Mouse (Mus musculus) hematopoietic stem cell, adult 5-6 weeks (primary cell): ENCODE data around the gene Vps33a. TPM values are rescaled to one million over a fixed set of nuclear protein-coding genes. Genes with fewer than 3 reads are reported as not detected.

Source experiments
- ATAC-seq, 2 experiments: fragments of 125-278 bp in 1 of 2; replicated peaks in 1 of 2; 2 replicates each; pipeline ENCODE4 v1.8.0; 2016 to 2017; ENCODE audit warnings: inconsistent platforms in 2 of 2, mild to moderate bottlenecking in 2 of 2, moderate number of reproducible peaks in 2 of 2, low read depth in 1 of 2, moderate TSS enrichment in 1 of 2; ENCODE audit not compliant: low FRiP score in 2 of 2, poor library complexity in 2 of 2, severe bottlenecking in 2 of 2, insufficient read depth in 1 of 2, low TSS enrichment in 1 of 2
- total RNA-seq: library from RNA; stranded (forward); fragments of 172-1452, 232-1000 nt; gene quantifications from 2 replicates; pipeline ENCODE4 v1.2.3, GENCODE M21; 2017

Gene Vps33a
- total RNA-seq = 19.9 and 21.8 TPM in 2 replicates

DNA sequence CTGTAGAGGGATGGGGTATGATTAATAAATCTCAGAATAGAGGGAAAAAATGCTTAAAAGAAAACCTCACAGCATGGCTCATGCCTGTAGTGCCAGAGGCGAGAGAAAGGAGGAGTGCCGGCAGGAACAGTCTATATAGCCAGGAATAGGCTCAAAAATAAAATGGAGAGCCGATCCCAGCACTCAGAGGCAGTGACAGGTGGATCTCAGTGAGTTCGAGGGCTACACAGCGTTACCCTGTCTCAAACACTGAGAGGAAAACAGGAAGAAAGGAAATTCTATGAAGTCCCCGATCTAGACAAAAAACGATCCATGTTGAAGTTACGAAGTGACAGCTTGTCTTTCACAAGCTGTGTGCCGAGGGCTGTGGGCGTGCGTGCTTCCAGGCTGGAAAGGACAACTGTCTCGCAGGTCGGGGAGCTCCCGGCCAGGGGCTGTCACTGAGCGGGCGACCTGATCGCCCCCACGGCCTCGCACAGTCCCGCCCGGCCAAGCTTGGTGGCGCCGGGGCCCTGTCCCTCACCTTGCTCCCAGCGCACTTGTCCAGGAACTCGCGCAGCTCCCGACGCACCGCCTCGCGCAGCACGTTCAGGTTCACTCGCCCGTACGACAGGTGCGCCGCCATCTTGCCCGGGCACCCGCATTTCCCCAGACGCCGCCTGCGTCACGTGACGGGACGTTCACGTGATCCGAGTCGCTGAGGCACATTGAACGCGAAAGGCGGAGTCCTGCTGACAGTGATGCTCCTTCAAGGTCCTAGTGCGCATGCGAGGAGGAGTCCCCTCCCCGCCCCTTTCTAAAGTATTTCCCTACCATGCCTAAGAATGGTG lies at the start of gene Vps33a:
Vps33a (minus strand) TSS at position 682 of the 830 bp plus-strand sequence.
- peak; percentile 93 to 97 for ATAC-seq

DNA sequence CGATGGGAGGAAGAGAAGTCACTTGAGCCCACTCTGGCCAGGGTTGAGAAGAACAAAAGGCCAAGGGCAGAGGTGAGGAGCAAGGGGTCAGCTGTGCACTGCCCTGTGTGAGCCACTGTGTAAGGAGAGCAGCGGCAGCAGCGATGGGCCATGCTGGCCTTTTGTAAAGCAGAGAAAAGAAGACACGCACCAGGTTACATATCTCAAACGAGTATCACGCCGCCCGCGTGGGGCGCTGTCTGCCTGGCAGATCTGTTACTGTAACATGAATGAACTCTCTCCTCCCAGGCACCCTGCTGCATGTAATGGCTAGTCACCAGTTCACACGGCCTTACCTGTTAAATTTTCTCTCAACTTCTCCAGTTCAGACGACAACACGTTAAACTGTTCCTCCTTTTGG lies 49.6 kb upstream of the Vps33a start:
- ATAC-seq = no peak

DNA sequence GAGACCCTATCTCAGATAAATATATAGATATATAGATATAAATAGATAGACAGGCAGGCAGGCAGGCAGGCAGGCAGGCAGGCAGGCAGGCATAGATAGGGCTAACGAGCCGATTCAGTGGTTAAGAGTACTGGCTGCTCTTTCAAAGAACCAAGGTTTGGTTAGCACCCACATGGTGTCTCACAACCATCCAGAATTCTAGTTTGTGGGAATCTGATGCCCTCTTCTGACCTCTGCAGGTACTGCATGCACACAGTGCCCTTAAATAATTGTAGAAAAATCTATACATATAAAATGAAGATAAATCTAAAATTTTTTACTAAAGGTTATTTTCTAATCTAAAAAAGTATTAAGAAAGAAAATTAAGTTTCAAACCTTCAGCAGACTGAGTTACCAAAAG lies 45.7 kb upstream of the Vps33a start:
- no peak for ATAC-seq

DNA sequence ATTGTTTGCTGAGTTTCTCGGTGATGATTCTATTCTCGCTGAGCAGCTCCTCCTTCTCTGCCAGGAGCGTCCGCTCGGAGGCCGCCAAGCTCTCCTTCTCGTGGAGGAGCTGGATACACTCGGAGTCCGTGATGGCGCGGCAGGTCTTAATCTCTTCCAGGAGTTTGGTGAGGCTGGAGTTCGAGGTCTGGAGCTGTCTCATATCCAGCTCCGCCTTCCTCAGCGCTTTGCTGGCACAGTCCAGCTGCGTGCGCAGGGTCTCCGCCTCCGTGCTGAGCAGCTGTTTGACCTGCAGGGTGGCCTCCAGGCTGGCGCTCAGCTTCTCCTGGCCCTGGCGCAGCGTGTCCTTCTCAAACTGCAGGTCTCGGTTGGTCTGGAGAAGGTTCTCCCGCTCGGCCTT lies 41.4 kb upstream of the Vps33a start:
- no peak for ATAC-seq

DNA sequence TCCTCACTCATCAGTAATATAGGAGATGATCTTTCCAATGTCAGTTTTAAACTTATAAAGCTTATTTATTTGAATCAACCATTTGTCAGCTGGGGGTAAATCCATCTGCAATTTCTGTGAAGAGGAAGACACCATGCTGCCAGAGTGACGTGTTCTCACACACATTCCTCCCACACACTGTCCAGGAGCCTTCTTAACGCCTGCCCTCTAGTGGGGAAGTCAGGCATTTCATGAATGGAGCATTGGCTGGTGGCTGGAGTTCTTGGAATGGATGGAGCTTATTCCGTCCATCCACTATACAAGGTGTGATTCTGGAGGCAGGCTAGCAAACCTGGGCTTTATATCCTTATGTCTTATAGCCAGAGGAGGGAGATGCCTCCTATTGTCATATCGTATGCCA lies 37.0 kb upstream of the Vps33a start:
- ATAC-seq = peak; percentile 43 to 67; a peak in 1 of 4 replicates

DNA sequence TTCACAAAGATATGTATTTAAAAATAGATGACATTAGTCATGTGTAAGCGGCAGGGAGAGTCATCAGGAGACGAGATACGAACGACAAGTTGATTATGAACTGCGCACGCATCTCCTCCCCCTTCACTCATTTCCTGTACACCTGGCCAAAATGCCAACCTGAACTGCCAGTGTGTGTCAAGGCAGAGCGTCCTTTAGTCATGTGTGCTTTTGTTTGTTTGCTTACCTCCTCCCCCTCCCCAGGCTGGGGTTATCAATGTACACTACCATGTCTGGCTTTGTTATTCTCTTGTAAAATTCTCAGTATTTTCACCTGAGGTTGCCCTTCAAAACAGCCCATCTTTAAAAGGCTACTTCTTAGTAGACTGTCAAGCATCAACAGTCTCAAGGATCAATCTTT lies 36.6 kb upstream of the Vps33a start:
- ATAC-seq = no peak

DNA sequence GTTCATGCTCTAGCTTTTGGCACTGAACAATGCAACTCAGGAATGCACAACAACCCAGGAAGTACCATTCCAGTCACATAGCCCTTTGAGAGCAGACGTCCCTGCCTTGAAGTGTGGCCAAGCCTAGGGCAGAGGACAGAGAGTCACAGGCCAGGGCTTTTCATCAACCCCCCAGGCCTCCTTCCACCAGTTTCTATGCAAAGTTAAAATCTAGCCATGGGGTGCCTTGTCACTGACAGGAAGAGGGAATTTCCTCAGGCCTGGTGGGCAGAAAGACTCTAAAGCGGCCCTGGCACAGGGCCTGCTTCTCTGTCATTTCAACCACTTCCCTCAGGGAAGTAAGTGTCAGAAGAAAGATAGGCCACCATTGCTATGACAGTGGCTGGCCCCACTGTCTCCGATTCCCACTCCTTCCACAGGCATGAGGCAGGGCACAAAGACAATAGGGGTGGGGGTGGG lies 34.4 kb upstream of the Vps33a start:
- 0 out of 4 replicates have a peak, but pooled peaks of 1 of the 2 experiments have one; percentile 7 for ATAC-seq

DNA sequence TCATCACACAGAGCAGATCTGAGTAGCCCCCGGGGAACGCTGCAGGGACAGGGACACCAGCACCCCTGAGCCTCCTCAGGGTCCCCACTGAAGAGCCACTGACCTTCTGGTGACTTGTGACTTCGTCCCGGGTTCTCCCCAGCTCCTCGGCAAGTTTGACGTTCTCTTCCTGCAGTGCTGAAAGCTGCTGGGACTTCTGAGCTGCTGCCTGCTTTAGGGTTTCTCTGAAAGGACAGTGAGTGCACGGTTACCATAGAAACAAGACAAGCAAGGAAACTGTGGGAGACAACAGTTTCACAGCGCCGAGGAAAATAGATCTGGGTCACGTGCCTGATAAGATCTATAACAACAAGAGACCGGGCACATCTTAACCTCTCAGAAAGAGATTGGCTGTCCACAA lies 30.7 kb upstream of the Vps33a start:
- ATAC-seq = no peak

DNA sequence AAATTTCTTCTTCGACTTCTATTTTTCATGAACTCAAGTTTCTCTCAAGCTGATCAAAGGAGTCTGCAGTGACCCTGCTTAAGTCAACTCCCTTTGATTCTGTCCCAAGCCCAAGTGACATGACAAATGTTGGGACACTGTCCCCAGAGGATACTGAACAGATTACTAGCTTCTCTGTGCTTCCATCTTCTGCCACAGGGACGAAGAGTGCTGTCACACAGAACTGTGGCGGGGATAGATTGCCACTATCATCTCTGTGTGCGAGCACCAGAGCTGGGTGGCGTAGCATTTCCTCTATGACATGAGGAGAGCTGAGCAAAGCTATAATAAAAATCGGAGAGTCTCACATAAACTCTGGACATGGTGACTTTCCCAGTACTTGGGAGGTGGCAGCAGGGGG lies 29.3 kb upstream of the Vps33a start:
- no peak for ATAC-seq

DNA sequence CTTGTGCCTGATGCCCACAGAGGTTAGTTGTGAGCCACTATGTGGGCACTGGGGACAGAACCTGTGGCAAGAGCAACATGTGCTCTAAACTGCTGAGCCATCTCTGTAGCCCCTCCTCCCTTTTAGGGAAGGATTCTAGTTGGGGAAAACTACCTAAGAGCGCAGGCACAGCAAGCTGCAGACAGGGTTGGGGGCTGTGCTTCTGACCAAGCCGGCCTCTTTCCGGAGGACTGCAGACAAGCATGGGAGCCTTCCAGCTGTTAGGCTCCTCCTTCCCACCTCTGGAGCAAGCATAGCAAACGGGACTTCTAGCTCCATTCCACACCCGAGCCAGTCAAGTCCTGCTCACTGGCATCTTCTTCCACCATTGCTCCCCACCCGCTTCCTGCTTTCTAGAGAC lies 26.5 kb upstream of the Vps33a start:
- ATAC-seq = no peak

DNA sequence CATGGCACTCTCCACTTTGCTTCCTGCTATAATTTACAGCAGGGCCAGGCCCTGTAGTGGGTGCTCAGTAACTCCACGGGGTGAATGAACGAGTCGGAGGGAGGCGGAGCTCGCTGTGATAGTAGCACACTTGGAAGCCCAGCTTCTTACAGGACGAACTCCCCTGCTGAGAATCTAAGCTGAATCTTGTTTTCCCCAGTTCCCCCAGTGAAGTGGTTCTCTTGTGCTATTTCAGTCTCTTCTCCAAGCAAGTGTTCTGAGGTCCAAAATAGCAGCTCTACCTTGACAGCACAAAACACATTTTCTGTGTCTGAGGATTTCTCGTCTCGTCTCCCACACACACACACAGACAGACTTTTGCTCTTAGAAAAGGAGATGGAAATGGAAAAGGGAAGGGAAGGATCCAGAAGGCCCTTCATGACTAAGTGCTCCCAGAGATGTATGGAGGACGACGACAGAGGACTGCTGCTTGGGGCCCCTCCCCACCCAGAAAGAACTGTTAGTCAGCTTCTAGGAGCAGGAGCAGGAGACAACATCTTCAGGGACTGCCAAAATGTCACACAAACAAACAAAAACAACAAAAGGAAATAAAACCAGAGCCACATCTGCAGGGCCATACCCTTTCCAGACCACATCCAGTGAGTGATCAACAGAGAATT lies 20.9 kb upstream of the Vps33a start:
- ATAC-seq = no peak

DNA sequence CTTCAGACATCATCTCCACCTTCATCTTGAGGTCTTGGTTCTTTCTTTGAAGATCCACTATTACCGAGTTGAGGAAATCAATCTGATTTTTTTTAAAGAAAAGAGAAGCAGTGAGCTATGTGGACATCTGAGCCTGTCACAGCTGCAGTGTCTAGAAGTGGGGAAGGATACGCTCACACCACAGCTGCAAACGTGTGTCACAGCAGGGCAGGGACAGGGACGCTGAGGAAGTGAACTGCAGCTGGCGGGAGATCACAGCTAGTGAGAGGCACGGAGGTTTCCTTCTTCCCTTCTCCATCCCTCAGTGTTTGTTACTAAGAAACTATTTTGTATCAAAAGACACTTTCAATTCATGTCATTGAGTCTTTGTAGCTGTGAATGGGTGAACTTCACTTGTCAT lies 7.2 kb upstream of the Vps33a start:
- no peak for ATAC-seq

DNA sequence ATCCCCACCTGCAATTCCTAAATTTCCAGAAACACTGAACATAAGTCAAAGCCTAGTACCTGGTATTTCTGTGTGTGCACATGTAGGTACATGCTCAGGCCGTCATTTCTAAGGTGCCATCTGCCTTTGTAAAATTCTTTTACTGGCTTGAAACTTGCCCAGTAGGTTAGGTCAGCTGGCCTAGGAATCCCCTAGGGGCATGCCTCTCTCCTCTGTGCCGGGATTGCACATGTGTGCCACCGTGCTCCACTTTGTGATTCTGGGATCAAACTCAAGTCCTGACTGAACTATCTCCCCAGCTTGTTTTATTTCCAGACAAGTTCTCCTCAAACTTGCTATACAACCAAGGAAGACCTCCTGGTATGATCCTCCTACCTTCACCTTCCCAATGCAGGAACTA lies 3.9 kb upstream of the Vps33a start:
- ATAC-seq = no peak

DNA sequence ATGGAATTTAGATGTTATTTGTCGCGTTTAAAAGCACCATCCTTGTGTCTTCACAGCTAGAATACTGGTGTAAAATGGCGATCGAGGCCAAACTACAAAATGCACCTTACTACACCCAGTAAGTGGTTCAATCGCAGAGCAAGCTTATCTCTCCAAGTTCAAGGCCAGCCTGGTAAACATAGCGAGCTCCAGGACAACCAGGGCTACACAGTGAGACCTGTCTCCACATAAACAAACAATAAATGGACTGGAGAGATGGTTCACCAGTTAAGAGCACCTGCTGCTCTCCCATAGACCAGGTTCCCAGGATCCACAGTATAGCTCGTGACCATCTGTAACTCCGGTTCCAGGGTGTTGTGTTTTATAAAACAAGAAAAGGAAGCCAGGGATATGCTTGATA lies 524 bp upstream of the Vps33a start:
- no peak for ATAC-seq

DNA sequence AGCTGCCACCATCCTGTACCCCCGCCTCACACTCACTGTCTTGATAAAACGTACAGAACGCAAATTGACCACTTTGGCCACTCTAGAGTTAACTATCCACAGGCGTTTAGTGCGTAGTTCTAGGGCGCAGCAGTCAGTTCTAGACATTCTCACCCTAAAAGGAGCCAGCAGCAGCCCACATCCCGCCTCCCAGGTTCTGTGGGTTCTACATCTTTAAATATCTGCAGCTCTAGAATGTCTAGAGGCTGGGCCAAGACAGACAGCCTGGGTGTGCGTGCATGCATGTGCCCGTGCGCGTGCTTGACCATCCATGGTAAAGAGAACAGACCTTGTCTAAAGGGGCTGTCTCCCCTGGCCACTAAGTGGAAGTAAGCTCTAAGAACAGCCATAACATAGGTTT lies 11.7 kb downstream of the Vps33a start:
- ATAC-seq = no peak

DNA sequence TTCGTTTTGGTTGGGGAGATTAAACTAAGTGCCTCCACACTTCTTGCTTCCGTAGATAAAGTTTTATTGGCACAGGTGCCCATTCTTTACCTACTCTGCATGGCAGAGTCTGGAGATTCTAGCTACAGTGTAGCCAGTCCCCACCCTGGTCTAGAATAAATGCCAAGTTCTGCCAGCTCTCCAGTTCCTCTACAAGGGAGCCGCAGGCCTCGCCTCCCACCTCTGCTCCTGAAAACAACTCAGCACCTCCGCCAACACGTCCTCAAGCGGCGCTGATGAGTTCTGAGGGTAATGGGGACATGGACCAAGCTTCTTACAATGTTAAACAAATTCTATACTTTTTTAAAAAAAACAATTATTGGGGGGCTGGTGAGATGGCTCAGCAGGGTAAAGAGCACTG lies 13.2 kb downstream of the Vps33a start:
- no peak for ATAC-seq

DNA sequence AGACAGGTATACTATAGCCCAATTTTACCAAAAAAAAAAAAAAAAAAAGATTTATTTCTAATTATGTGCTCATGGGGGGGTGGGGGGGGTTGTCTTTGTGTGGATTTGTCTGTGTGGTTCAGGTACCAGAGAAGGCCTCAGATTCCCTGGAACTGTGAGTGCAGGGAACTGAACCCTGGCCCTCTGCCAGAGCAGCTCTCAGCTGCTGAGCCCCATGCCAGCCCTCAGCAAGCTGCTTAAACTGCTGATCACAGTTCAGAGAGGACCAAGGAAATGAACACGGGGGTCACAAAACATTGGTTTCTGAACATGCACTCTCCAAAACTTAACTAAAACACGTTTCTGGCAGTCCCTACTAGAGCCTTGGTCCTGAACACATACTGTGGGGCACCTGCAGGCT lies 16.4 kb downstream of the Vps33a start:
- no peak for ATAC-seq

DNA sequence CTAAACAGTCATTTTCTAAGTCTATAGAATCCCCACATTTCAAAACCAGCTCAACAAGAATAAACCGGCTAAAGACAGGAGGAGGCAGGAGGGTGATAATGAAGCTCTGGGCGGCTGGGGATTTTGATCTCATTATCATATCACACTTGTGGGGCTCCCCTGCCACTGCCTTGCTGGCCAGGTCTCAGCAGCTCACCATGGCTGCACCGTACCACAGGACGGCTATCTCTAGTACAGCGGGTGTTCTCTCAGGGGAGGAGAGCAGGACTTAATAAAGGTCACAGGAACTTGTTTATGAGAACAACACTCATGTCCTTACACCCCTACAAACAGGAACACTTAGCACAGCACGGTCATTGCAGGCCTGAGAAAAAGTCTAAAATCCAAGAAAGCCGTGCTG lies 17.1 kb downstream of the Vps33a start:
- no peak; a peak in 1 of 4 replicates for ATAC-seq

DNA sequence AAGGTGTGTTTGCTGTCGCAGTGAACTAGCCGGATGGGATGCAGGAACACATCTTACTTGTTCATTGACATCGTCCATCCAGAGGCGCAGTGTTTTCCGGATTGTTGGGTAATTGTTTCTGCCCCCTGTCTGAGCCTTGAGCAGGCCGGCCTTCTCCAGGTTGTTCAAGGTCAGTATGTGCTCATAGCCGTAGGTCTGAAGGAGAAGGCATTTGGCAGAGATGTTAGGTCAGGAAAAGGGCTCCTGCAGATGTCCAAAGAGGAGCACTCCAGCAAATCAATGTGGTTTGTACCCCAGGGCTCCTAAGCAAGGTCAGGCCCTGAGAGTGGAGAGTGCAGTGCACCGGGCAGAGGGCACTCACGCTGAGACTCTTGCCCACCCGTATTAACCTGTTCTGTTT lies 39.0 kb downstream of the Vps33a start:
- ATAC-seq = no peak
